Mouse (Mus musculus) stomach, postnatal 0 days (tissue): Measurements from ENCODE around the gene Hoxa3. TPM values are rescaled to one million over a fixed set of nuclear protein-coding genes. Genes with fewer than 3 reads are reported as not detected.
A peak's percentile ranks its signal among the peaks of the same experiment; 100 is the strongest.

Source experiments
- ATAC-seq: fragments of 200-750 bp; cut with Nextera tagmentation; 2 replicates; pipeline ENCODE4 v1.8.0; 2017; ENCODE audit not compliant: low FRiP score, low TSS enrichment
- DNase-seq: peaks from one replicate; pipeline ENCODE4 v3.0.0-alpha.2; 2016; ENCODE audit warnings: low spot score
- H3K27ac ChIP-seq: fragments of 300-500 bp; sonication (generic); replicated peaks from 2 replicates; pipeline ENCODE4 v1.5.1; 2014; ENCODE audit warnings: mild to moderate bottlenecking, control low read depth
- H3K27me3 ChIP-seq: fragments of 300-500 bp; sonication (generic); 2 replicates; pipeline ENCODE4 v1.6.1; 2014; ENCODE audit warnings: low read length; ENCODE audit not compliant: control insufficient read depth, insufficient read depth
- H3K36me3 ChIP-seq: fragments of 300-500 bp; sonication (generic); 2 replicates; pipeline ENCODE4 v1.6.1; 2014; ENCODE audit warnings: low read length, mixed read lengths; ENCODE audit not compliant: control insufficient read depth, insufficient read depth
- H3K4me1 ChIP-seq: fragments of 300-500 bp; sonication (generic); replicated peaks from 2 replicates; pipeline ENCODE4 v1.6.1; 2014; ENCODE audit warnings: antibody characterized with exemption; ENCODE audit not compliant: control insufficient read depth, insufficient read depth
- H3K4me2 ChIP-seq: fragments of 300-500 bp; sonication (generic); replicated peaks from 2 replicates; pipeline ENCODE4 v1.6.1; 2014; ENCODE audit warnings: low read depth, mild to moderate bottlenecking, control low read depth, moderate library complexity
- H3K4me3 ChIP-seq: fragments of 300-500 bp; sonication (generic); 2 replicates; pipeline ENCODE4 v1.5.1; 2014; ENCODE audit warnings: low read depth, low read length, control low read depth
- H3K9ac ChIP-seq: fragments of 300-500 bp; sonication (generic); 2 replicates; pipeline ENCODE4 v1.6.1; 2014; ENCODE audit warnings: mild to moderate bottlenecking, low read length, control low read depth, mixed read lengths
- H3K9me3 ChIP-seq: fragments of 300-500 bp; sonication (generic); 2 replicates; pipeline ENCODE4 v1.6.1; 2016; ENCODE audit warnings: low read length; ENCODE audit not compliant: control insufficient read depth
- CTCF ChIP-seq: IDR thresholded peaks from 2 replicates; pipeline ENCODE4 v1.5.1; 2016; ENCODE audit warnings: antibody characterized with exemption, low read depth, mild to moderate bottlenecking, moderate library complexity
- EP300 ChIP-seq: optimal IDR thresholded peaks from 2 replicates; pipeline ENCODE3; 2016; ENCODE audit warnings: antibody characterized with exemption
- WGBS: fragments of 180-500 bp; shearing (Covaris S2); extraction: QIAGEN DNeasy Blood & Tissue Kit; methylation state at CpG from one replicate; pipeline ENCODE4 v1.1.7; 2014; 5-methylcytosine and 5-hydroxymethylcytosine counted together
- polyA plus RNA-seq: library from polyadenylated mRNA; unstranded; fragments of >200 nt; fragmentation: Nextera tagmentation; extraction: Ambion mirVana; gene quantifications from 2 replicates; pipeline ENCODE4 v1.2.1, GENCODE M21; 2015

Hoxa3 gene
- polyA plus RNA-seq, 1 experiment from 2014 or later = 2.8 TPM

DNA sequence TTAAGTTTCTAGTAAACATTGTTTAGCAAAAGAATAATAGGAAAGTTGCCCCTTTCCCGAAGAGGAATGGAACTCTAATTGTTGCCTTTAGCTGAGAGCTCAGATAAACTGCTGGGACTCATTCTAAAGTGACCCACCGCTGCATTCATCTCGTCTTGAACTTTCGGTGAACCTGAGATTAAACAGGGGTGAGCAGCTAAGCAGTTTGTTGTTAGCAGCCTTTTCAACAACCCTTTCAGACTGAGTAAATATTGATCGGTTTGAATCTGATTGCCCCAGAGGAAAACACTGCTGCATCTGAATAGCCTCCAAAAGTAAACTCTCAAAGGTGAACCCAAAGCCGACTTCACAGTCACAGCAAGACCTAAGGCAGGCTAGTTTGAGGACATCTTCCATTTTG is 59.9 kb downstream of the Hoxa3 start:
- H3K4me1 ChIP-seq = no peaks in the 10 kb centered on the region
- no peaks in the 10 kb centered on the region for H3K36me3 ChIP-seq
- 39% methylated on average over 6 of the region's 6 CpGs for WGBS
- 0 out of 2 replicates have a peak, but pooled peaks cover 2% of the 10 kb centered on the region for H3K27me3 ChIP-seq
- H3K27ac ChIP-seq = no peak overlapping the region
- no peak overlapping the region for H3K4me3 ChIP-seq
- TF ChIP-seq EP300 (no peak), CTCF (no peak)
- no peak overlapping the region for H3K4me2 ChIP-seq
- H3K9ac ChIP-seq = no peak overlapping the region
- no peaks in the 10 kb centered on the region for H3K9me3 ChIP-seq
- DNase-seq = no peak
- ATAC-seq = no peak

DNA sequence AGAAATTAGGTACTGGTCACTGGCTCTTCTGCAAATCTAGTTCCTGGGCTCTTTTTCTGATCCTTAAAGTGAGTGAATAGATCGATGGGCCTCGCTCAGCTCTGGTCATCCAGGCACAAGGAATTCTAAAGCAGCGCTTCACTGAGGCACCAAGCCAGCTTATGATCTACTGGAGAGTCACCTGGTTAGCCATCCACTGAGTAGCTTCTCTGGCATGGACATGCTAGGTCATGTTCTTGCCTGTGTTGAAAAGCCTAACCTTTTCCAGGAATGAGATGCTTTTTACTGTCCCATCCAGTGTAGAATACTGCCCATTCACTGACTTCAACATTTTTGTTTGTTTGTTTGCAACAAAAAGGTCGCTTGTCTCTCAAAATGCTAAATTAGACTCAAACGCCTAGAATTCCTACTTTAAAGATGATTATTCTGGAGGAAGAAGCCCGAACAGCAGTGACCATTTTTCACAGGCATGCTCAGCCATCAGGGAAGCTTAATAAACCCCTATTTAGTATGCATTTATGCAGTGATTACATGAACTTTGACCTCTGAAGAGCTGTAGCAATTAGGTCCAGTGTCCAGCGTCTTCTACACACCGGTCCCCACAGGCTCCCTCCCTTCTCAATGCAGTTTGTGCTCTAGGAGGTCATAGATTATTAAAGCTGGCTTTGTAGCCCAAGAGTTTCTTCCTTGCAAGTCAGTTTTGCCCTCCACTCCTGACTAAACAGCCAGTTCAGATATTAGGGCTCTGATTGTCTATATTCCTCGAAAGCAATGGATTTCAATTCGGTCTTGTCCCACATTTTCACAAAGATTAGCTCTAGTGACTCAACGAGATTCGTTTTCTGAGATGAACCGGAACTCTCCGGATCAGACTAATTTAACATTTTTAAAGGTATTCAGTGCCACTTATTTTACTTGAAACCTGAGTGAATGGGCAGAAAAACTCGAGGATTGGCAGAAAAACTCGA is 60.6 kb downstream of the Hoxa3 start:
- 49% methylated on average over 16 of the region's 16 CpGs for WGBS
- no peak for DNase-seq
- no peaks in the 10 kb centered on the region for H3K4me1 ChIP-seq

DNA sequence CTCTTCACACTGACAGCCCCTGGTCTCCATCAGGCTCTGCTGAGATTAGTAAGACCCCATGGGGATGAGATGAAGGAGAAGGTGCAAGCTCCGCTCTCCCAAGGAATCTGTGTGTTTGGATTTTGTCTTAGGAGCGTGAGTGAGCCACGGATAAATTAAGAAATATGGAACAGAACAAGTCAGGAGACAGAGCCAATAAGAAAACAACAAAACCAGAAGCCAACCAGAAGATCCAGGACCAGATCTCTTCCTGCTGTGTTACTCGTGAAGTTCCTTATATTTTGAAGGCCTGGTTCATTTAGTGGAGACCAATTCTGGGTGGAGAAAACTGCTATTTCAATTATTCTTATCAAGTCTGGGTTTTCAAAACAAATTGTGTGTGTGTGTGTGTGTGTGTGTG is 61.6 kb downstream of the Hoxa3 start:
- no peak for TF ChIP-seq EP300
- TF ChIP-seq CTCF = no peak
- 58% methylated on average over 4 of the region's 4 CpGs for WGBS
- ATAC-seq (no peak), DNase-seq (no peak)
- H3K4me3 ChIP-seq = no peak overlapping the region
- H3K27ac ChIP-seq = no peak overlapping the region
- H3K4me1 ChIP-seq = no peaks in the 10 kb centered on the region
- H3K36me3 ChIP-seq = no peaks in the 10 kb centered on the region
- no peak overlapping the region for H3K9ac ChIP-seq
- 0 out of 2 replicates have a peak, but pooled peaks cover 2% of the 10 kb centered on the region for H3K27me3 ChIP-seq
- no peaks in the 10 kb centered on the region for H3K9me3 ChIP-seq
- no peak overlapping the region for H3K4me2 ChIP-seq

More for the DNA sequence above, 60.6 kb downstream of the Hoxa3 start:
- no peak overlapping the region for H3K4me2 ChIP-seq
- no peak overlapping the region for H3K9ac ChIP-seq
- H3K4me3 ChIP-seq = no peak overlapping the region
- no peak for TF ChIP-seq CTCF
- no peak for TF ChIP-seq EP300
- H3K36me3 ChIP-seq = no peaks in the 10 kb centered on the region
- no peak for ATAC-seq
- H3K9me3 ChIP-seq = no peaks in the 10 kb centered on the region
- 0 out of 2 replicates have a peak, but pooled peaks cover 2% of the 10 kb centered on the region for H3K27me3 ChIP-seq
- H3K27ac ChIP-seq = no peak overlapping the region

DNA sequence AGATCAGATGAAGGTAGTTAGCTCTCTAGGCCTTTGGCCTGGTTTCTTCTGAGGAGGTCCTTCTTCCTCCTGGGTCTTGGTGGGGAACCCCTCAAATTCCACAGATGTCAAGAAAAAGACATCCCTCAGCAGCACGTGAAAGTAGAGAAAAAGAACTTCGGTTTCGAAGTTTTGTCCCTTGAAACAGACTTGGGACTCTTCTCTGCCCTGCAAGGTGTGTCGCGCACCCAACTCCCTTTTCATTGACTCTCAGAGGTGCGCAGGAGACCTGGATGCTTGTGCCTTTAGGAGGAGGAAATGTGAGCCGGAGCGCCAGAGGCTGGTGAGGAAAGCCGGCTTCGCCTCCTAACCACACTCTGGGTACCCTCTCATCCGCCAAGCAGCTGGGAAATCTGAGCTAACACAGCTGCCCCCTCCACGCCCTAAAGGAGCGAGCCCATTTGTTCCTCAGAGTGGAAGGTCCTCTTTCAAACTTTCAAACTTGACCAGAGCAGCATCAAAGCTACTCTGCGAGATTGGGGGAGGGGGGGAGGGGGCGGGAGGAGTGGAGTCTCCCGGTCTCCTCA is 62.7 kb downstream of the Hoxa3 start:
- no peak for TF ChIP-seq EP300
- no peak for TF ChIP-seq CTCF
- no peak for DNase-seq
- 0 out of 2 replicates have a peak, but pooled peaks cover 2% of the 10 kb centered on the region for H3K27me3 ChIP-seq
- no peak overlapping the region for H3K27ac ChIP-seq
- no peaks in the 10 kb centered on the region for H3K36me3 ChIP-seq
- H3K4me3 ChIP-seq = no peak overlapping the region
- WGBS = 21% methylated on average over 16 of the region's 16 CpGs
- H3K4me1 ChIP-seq = no peaks in the 10 kb centered on the region
- no peak overlapping the region for H3K9ac ChIP-seq
- H3K4me2 ChIP-seq = 0 out of 2 replicates have a peak overlapping the region, but pooled peaks have one; percentile 20
- H3K9me3 ChIP-seq = no peaks in the 10 kb centered on the region
- ATAC-seq = no peak

GRCm38 (mm10) chr6:52139115-52139514 is 74.0 kb downstream of the Hoxa3 start:
- Histone ChIP-seq H3K27ac (no peak overlapping the region), H3K4me2 (no peak overlapping the region), H3K27me3 (no peaks in the 10 kb centered on the region), H3K4me3 (no peak overlapping the region), H3K36me3 (no peaks in the 10 kb centered on the region), H3K4me1 (no peaks in the 10 kb centered on the region), H3K9me3 (no peaks in the 10 kb centered on the region), H3K9ac (no peak overlapping the region)
- 68% methylated on average over 5 of the region's 5 CpGs for WGBS
- TF ChIP-seq EP300 (no peak), CTCF (no peak)
- ATAC-seq (no peak), DNase-seq (no peak)

DNA sequence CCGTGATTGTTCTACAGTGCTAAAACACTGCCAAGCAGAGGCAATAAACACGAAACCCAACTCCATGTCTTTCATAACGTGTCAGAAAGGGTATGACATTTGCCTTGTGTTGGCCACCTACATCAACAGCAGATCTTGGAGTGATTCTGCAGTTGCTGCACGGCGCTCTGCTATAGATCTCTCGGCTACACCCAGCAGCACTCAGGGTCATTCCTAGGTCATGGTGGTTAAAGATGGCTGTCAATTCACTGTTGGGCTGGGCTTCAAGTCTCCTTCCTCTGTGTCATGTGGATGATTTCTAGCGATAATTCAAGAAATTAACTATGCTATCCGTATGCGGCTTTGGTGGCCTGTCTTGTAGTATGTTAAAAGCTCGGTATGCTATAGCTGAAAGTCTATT is 74.6 kb downstream of the Hoxa3 start:
- no peak for DNase-seq
- no peak overlapping the region for H3K9ac ChIP-seq
- H3K36me3 ChIP-seq = no peaks in the 10 kb centered on the region
- no peak overlapping the region for H3K4me3 ChIP-seq
- H3K27me3 ChIP-seq = no peaks in the 10 kb centered on the region
- H3K4me1 ChIP-seq = no peaks in the 10 kb centered on the region
- H3K27ac ChIP-seq = no peak overlapping the region
- H3K4me2 ChIP-seq = no peak overlapping the region
- TF ChIP-seq CTCF (no peak), EP300 (no peak)
- H3K9me3 ChIP-seq = no peaks in the 10 kb centered on the region
- ATAC-seq = no peak
- WGBS = 43% methylated on average over 10 of the region's 10 CpGs
